Mouse (Mus musculus): Measurements from ENCODE around the gene Myh9. TPM values are rescaled to one million over a fixed set of nuclear protein-coding genes. Genes with fewer than 3 reads are reported as not detected.

Myh9 gene
- total RNA-seq, 1 experiment from 2014 or later = 302 TPM

DNA sequence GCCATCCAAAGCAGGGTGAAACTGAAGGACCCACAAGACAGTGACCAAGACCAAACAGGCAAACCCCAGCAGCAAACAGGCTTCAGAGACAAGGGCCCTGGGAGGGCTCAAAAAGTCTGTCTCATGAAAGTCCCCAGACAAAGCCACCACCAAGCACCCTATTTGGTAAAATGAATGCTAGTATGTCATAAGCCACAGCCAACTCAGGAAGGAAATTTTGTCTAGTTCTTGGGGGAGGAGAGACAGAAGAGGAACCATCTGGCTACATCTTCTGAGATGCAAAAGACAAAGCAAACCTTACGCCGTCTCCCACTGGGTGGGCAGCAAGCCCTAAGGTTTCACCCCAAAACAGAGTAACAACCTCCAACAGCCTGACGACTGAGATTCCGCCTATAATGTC is 36.3 kb downstream of the Myh9 start:
- peak; percentile 54 to 66 for ATAC-seq (replicated peaks in 1 of 2; ENCODE audit: insufficient read depth in 1 of 2, low FRiP score in 2 of 2, low TSS enrichment in 1 of 2, low read depth in 1 of 2, poor library complexity in 2 of 2, severe bottlenecking in 2 of 2)

DNA sequence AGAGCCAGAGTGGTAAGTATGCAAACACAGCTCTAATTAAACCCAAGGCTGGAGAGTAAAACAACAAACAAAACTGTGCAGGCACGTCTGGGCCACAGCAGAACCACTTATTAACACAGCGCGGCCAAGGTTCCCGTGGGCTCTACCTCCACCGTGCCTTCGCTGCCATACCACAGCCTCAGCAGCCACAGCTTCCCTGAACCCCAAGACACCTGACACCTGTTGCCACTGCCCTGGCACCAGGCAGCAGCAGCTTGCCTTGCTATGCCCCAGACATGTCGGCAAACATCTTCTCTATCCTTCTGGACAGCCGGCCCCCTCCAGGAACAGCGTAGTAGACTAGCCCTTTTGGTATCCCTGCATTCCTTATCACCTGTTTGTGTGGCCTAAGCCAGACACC is 37.0 kb downstream of the Myh9 start:
- ATAC-seq (replicated peaks in 1 of 2; ENCODE audit: insufficient read depth in 1 of 2, low FRiP score in 2 of 2, low TSS enrichment in 1 of 2, low read depth in 1 of 2, poor library complexity in 2 of 2, severe bottlenecking in 2 of 2) = no peak

GRCm38 (mm10) chr15:77804460-77804859 is 37.5 kb downstream of the Myh9 start:
- ATAC-seq (replicated peaks in 1 of 2; ENCODE audit: insufficient read depth in 1 of 2, low FRiP score in 2 of 2, low TSS enrichment in 1 of 2, low read depth in 1 of 2, poor library complexity in 2 of 2, severe bottlenecking in 2 of 2) = no peak

DNA sequence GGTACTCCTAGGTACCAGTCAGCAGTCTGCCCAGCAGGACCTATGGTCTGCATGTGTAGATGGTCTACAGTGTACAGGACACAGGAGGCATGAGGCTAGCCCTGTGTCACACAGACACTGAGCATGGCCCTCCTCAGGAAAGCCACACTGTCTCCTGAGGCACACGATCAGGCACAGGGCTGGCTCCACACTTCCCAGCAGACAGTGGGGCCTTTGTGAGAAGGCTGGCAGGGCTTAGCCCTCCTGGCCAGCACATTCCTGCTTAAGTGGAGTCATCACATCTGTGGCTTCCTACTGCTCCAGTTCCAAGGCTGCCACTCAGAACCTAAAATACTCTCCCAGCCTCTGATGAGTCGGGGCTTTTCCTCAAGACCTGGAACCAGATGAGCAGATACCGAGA is 38.2 kb downstream of the Myh9 start:
- ATAC-seq (replicated peaks in 1 of 2; ENCODE audit: insufficient read depth in 1 of 2, low FRiP score in 2 of 2, low TSS enrichment in 1 of 2, low read depth in 1 of 2, poor library complexity in 2 of 2, severe bottlenecking in 2 of 2) = no peak

GRCm38 (mm10) chr15:77802992-77803391 is 39.0 kb downstream of the Myh9 start:
- no peak for ATAC-seq (replicated peaks in 1 of 2; ENCODE audit: insufficient read depth in 1 of 2, low FRiP score in 2 of 2, low TSS enrichment in 1 of 2, low read depth in 1 of 2, poor library complexity in 2 of 2, severe bottlenecking in 2 of 2)

DNA sequence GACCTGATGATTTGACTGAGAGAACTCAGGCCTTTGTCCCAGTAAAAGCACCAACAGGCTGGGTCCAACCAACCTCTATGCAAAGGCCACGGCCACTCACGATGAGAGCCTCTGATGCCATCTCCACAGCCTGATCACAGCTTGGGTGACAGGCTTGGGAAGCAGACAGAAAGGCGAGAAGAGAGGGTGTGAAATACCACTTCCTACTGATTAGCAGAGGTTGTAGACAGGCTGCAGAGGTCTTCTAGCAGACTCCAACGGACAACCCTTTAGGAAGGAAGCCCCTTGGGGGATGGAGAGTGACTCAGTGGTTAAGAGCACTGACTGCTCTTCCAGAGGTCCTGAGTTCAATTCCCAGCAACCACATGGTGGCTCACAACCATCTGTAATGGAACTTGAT is 40.8 kb downstream of the Myh9 start:
- no peak for ATAC-seq (replicated peaks in 1 of 2; ENCODE audit: insufficient read depth in 1 of 2, low FRiP score in 2 of 2, low TSS enrichment in 1 of 2, low read depth in 1 of 2, poor library complexity in 2 of 2, severe bottlenecking in 2 of 2)

DNA sequence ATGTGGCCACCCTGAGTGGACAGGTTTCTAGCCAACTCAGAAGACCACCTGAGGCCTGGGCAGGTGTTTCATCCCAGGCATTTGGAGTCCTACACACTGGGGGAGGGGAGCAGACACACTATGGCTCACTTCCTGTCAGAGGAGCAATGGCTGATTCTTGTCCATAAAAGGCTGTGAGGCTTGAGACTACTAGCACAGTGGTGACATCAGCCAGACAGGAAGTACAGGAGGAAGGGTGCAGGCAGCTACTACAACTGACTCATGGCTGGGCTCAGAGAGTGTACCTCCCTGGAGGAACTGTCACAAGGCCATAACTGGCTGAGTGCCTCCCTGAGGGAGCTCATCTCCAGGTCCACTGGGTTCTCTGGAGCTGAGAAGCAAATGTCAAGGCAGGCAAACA is 41.5 kb downstream of the Myh9 start:
- ATAC-seq (replicated peaks in 1 of 2; ENCODE audit: insufficient read depth in 1 of 2, low FRiP score in 2 of 2, low TSS enrichment in 1 of 2, low read depth in 1 of 2, poor library complexity in 2 of 2, severe bottlenecking in 2 of 2) = peak; percentile 85 to 90

DNA sequence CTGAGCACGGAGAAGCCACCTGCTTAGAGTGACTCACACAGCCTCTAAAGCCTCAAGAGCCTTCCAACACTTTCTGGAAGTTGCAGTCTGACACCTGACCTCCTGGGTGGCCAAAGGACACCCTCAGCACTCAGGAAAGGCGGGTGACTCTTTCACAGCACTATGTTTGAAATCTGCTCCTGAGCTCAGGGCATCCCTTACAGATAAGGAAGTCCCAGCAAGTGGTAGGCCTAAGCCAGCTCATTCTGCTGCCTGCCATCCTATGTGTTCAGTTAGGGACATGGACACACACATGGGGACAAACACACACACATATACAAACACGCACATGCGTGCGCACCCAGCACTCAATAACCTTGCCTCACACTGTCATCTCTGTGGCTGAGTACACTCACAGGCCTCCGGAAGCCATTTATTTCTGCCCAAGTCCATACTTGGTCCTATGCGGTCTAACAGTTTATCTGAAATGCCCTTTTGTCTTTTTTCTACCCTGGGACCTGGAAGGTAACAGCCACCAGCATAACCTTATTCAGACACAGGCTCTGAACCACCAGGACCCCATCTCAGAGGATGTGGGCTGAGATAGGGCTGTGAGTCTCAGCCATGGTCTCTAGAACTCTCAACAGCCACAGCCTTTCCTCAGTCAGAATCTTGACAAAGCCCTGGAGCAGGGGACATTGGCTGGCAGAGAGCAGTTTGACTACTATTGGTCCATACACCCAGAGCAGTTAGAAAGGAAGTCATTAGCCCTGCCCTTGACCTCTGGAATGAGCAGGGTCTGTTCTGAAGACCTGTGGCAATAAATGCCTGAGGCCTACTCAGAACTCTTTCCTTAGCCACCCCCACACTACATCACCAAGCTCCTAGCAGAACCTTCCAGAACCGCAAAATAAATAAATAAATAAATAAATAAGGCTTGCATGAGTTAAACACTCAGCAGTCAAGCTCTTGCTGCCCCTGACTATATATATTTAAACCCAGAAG is 42.2 kb downstream of the Myh9 start:
- no peak for ATAC-seq (replicated peaks in 1 of 2; ENCODE audit: insufficient read depth in 1 of 2, low FRiP score in 2 of 2, low TSS enrichment in 1 of 2, low read depth in 1 of 2, poor library complexity in 2 of 2, severe bottlenecking in 2 of 2)

DNA sequence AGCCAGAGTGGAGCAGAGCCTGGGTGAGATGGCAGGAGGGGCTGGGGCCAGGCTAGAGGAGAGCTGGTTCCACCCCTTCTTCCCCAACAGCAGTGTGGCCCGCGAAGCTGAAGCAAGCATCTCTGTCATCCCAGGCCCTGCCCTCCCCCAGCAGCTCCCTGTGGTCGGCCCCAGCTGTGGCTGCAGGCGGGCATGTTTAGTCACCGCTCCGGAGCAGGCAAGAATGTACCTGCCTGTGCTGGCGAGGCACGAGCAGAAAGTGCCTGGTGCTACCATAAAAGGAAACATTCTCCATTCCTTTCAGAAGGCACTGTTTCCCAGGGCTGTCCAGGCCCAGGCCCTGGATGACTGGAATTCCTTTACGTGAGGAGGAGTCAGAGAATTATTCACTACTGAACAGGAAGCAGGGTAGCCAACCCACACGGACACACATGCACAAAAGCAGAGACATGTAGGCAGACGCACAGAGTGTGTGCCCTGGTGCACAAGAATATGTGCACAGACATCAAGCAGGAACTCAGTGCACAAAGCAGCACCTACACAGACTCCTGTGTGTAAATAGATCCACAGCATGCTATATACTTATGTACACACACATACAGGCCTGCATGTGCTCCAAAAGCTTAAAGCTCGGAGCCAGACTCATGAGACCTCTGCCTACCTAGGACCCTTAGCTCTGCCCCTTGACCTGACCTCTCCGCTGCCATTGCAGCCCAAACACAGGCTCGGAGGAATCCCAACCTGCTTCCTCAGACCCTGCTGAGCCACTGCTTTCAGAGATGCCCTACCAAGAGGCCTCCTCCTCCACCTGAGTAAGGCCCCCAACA is 43.1 kb downstream of the Myh9 start:
- ATAC-seq (replicated peaks in 1 of 2; ENCODE audit: insufficient read depth in 1 of 2, low FRiP score in 2 of 2, low TSS enrichment in 1 of 2, low read depth in 1 of 2, poor library complexity in 2 of 2, severe bottlenecking in 2 of 2) = peak; percentile 55 to 73

- ATAC-seq (replicated peaks in 1 of 2; ENCODE audit: insufficient read depth in 1 of 2, low FRiP score in 2 of 2, low TSS enrichment in 1 of 2, low read depth in 1 of 2, poor library complexity in 2 of 2, severe bottlenecking in 2 of 2) = no peak
Measured at GRCm38 (mm10) chr15:77797609-77798411, 44.2 kb downstream of the Myh9 start.

- no peak for ATAC-seq (replicated peaks in 1 of 2; ENCODE audit: insufficient read depth in 1 of 2, low FRiP score in 2 of 2, low TSS enrichment in 1 of 2, low read depth in 1 of 2, poor library complexity in 2 of 2, severe bottlenecking in 2 of 2)
Measured at GRCm38 (mm10) chr15:77796409-77797035, 45.5 kb downstream of the Myh9 start.

- ATAC-seq (replicated peaks in 1 of 2; ENCODE audit: insufficient read depth in 1 of 2, low FRiP score in 2 of 2, low TSS enrichment in 1 of 2, low read depth in 1 of 2, poor library complexity in 2 of 2, severe bottlenecking in 2 of 2) = no peak
Measured at GRCm38 (mm10) chr15:77794908-77795356, 47.0 kb downstream of the Myh9 start.

DNA sequence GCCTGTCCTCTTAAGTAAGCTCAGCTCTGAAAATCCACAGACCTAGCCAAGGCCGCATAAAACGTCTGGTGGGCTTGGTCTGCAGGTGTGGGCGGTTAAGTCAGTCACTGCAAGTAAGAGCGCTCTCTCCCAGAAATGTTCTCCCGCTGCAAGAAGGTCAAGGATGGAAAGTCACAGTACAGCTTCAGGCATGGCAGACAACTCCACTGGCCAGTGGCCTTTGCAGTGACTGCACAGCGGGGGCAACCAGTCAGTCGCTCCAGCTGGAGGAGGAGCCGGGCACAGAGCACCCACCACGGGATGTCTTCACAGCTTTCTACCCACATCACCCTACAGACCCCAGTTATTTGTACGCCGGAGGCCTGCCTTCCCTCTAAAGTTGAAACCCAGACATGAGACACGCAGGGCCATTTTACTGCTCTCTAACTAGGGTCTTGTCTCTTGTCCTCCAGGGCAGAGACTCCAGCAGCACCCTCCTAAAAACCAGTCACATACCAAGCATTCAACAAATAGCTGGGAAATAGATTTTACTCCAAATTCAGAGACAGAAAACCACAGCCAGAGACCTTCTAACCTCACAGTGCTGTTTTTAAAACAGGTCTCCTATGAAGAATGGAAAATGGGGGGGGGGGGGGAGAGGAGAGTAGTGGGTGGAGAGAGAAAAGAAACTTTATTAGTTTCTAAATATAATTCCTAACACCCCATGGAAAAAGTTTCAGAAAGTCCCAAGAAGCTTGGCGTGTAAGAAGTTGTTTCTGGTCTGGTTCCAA is 47.7 kb downstream of the Myh9 start:
- ATAC-seq (replicated peaks in 1 of 2; ENCODE audit: insufficient read depth in 1 of 2, low FRiP score in 2 of 2, low TSS enrichment in 1 of 2, low read depth in 1 of 2, poor library complexity in 2 of 2, severe bottlenecking in 2 of 2) = no peak

DNA sequence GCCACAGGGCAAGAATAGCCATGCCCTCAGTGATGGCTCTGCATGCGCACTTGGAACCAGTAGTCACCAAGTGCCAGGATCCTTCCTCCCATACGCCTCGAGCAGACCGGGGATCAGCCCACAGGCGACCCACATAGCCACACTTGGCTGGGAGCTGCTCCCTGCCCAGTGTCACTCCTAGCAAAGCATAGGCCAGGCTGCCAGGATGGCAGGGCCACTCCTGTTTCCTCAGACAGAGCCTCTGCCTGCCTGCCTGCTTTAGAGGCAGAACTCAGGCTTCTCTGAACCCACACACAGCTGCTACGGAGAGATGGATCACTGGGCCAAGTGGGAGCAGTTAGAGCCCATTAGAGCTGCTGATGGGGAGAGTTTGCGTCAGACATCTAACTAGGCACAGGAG is 48.4 kb downstream of the Myh9 start:
- ATAC-seq (replicated peaks in 1 of 2; ENCODE audit: insufficient read depth in 1 of 2, low FRiP score in 2 of 2, low TSS enrichment in 1 of 2, low read depth in 1 of 2, poor library complexity in 2 of 2, severe bottlenecking in 2 of 2) = no peak

GRCm38 (mm10) chr15:77793094-77793493 is 48.9 kb downstream of the Myh9 start:
- no peak for ATAC-seq (replicated peaks in 1 of 2; ENCODE audit: insufficient read depth in 1 of 2, low FRiP score in 2 of 2, low TSS enrichment in 1 of 2, low read depth in 1 of 2, poor library complexity in 2 of 2, severe bottlenecking in 2 of 2)

DNA sequence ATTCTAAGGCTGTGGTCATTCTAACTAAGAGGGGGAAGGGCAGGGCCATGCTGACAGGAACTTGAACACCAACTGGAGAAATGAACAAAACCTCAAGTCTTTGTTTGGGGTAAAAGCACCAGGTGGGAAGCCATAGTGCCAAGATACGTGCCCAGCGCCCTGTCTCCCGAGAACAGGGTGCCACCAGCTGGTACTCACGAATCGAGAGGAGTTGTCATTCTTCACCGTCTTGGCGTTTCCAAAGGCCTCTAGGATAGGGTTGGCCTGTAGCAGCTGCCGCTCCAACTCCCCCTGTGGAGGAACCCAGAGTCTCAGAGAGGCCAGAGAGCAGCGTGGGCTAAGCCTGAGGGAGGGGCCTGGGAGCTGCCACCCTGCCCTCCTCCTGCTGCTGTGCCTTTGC is 49.9 kb downstream of the Myh9 start:
- ATAC-seq (replicated peaks in 1 of 2; ENCODE audit: insufficient read depth in 1 of 2, low FRiP score in 2 of 2, low TSS enrichment in 1 of 2, low read depth in 1 of 2, poor library complexity in 2 of 2, severe bottlenecking in 2 of 2) = no peak
